Mouse (Mus musculus) lung, adult 18-20 months (tissue): Measurements from ENCODE around the gene Zfp955a.
"Not testable (repeated sequence)": the region's sequence is repeated elsewhere in the genome, so short reads cannot be mapped to it uniquely, and the experiment has no call there.

ENCODE experiments used
- DNase-seq, 2 experiments: peaks; one replicate each; pipeline ENCODE4 v3.0.0; 2022; ENCODE audit warnings: mixed read lengths in 2 of 2

The Zfp955a gene

DNA sequence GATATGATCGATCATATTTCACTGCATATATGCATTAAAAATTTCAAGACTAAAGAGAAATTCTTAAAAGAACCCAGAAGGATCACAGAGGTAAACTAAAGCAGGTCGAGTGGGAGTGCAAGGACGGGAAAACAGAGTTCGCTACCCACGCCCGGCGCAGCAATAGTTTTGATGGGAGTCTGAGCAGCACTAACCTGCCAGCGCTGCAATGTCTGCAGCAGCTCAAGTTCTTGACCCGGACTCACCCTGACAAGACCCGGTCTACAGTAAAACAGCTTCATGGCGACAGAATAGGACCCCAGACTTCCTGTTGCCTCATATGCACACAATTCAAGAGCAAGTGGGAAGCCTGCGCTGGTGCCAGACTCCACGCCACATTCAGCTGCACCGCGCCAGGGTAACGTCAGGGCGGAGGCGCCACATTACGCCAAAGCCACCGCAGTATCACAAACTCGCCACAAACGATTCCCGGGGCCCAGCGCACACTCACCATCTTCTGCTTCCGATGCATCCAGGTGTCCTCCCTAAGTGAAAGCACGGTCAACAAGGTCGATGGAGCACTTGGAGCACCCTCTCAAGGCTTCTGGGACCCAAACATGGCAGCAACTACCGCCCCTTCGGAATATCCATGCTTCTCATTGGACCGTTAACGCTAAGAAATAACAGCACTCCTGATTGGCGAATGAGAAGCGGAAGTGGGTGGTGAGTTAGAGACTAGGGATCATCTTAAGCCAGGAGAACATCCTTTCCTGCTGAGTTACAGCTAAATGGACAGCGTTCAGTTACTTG is at the start of gene Zfp955a:
Zfp955a (minus strand) TSS at position 616 of the 789 bp plus-strand sequence.
- not testable (repeated sequence) for DNase-seq

DNA sequence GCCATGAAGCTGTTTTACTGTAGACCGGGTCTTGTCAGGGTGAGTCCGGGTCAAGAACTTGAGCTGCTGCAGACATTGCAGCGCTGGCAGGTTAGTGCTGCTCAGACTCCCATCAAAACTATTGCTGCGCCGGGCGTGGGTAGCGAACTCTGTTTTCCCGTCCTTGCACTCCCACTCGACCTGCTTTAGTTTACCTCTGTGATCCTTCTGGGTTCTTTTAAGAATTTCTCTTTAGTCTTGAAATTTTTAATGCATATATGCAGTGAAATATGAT is 34.9 kb upstream of the Zfp955a start:
- not testable (repeated sequence) for DNase-seq

DNA sequence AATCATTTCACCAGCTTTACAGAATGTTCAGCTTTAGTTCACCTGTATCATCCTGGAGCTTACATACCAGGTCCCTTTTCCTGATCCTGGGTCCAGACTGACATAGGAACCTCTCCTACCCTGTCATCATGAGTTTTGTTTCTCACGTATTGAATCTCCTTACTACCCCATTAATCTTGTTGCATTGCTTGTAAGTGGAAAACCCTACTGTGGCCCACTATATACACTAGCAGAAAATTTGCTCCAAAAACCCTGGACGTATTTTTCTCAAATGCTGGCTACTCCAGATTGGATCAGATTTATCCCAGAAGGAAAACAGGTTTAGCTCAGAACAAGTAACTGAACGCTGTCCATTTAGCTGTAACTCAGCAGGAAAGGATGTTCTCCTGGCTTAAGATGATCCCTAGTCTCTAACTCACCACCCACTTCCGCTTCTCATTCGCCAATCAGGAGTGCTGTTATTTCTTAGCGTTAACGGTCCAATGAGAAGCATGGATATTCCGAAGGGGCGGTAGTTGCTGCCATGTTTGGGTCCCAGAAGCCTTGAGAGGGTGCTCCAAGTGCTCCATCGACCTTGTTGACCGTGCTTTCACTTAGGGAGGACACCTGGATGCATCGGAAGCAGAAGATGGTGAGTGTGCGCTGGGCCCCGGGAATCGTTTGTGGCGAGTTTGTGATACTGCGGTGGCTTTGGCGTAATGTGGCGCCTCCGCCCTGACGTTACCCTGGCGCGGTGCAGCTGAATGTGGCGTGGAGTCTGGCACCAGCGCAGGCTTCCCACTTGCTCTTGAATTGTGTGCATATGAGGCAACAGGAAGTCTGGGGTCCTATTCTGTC is 34.3 kb upstream of the Zfp955a start, which contains the start of gene Zfp955b:
Zfp955b (plus strand) TSS at position 506 of the 837 bp plus-strand sequence.
- DNase-seq: not testable (repeated sequence)

DNA sequence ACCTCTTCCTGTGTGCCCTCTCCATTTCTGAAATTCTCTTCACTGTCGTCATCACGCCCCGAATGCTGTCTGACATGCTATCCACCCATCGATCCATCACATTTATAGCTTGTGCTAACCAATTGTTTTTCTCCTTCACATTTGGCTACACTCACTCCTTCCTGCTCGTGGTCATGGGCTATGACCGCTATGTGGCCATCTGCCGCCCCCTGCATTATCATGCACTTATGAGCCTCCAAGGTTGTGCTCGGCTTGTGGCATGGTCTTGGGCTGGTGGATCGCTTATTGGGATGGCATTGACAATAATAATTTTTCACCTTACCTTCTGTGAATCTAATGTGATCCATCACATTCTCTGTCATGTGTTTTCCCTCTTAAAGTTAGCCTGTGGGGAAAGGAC is 14.0 kb upstream of the Zfp955a start:
- DNase-seq: no peak

DNA sequence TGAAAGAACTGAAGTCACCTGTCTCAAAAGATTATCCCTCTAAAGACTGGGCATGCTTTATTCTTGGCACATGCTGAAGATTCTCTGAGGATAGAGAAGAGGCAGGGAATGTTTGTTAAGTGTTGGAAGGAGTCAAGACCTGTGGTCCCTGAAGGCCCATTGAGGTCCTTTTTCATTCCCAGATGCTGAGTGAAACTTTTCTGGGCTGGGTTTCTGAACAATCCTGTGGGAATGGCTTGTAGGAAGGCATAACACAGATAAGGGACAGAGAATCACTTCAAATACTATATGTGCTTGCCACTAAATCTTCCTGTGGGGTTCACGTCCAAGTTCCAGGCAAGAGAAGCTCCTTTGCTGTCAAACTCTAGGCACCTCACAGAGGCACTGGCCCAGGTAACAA is 9.4 kb upstream of the Zfp955a start, which contains the start of gene Olfr63:
Olfr63 (plus strand) TSS at position 301 of the 400 bp plus-strand sequence.
- DNase-seq: no peak

DNA sequence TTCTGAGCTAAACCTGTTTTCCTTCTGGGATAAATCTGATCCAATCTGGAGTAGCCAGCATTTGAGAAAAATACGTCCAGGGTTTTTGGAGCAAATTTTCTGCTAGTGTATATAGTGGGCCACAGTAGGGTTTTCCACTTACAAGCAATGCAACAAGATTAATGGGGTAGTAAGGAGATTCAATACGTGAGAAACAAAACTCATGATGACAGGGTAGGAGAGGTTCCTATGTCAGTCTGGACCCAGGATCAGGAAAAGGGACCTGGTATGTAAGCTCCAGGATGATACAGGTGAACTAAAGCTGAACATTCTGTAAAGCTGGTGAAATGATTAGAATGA is 343 bp upstream of the Zfp955a start:
- DNase-seq: not testable (repeated sequence)

DNA sequence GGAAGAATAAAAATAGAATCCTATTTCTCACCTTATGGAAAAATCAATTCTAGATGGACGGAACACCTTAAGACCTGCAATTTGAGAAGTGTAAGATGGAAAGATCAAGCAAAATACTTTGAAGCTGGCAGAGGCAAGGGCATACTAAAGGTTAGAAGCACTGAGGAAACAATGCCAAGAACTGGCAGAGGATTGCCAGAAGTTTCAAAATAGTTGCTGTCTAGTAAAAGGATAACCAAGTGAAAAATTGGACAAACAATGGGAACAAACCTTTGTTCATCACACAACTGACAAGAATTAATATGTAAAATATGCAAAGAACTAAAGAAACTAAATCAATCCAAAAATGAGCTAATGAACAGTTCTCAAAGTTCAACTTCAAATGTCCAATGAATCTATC is 18.3 kb downstream of the Zfp955a start:
- DNase-seq: not testable (repeated sequence)

DNA sequence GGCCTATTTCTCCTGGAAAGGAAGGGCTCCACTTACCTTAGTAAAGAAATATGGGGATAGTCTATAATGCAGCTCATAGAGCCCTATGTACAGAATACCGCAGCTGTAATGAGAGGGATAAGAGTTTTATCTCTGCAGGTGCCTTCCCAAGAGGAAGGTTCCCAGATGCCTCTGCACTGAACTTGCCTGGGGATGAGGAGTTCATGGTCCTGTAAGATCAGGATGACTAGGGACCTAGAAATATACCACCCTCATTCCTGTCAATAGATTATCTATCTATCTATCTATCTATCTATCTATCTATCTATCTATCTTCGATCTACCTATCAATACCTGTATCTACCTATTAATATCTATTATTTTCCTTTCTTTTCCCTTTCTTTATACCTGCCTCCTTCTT is 33.4 kb downstream of the Zfp955a start, which contains the start of gene Olfr1564:
Olfr1564 (minus strand) TSS at position 101 of the 400 bp plus-strand sequence.
- no peak for DNase-seq

DNA sequence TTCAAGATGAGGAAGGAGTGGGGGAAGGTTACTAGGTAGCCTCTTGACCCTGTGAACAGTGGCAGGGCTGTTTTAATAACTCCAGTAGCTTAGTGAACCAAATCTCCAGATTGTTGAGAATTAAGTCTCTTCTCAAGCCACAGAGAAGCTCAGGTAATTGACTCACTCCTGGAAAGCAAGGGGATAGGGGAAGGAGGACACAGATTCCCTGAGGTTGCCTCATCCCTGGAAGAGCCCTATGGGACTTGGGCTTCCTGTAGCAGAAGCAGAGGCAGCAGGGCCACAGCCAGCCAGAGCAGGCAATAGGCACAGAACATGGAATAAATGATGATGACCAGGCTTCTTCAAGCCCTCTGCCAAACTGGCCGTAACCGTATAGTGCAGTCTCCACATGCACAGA is 63.9 kb downstream of the Zfp955a start, which contains the start of gene Olfr239:
Olfr239 (plus strand) TSS at position 301 of the 400 bp plus-strand sequence.
- DNase-seq: not testable (repeated sequence)
